Mouse (Mus musculus) urinary bladder, postnatal 10 days (tissue): ENCODE results near the gene Ctnnb1.
"Not testable (repeated sequence)": the region's sequence is repeated elsewhere in the genome, so short reads cannot be mapped to it uniquely, and the experiment has no call there.

Source experiments
- DNase-seq: peaks from one replicate; pipeline ENCODE4 v3.0.0; 2022; ENCODE audit warnings: low spot score

Gene Ctnnb1

GRCm38 (mm10) chr9:120929081-120929480 lies at the start of gene Ctnnb1:
TSS of gene Ctnnb1 (plus strand) at chr9:120929216.
- DNase-seq: no peak

- no peak for DNase-seq
Observed at GRCm38 (mm10) chr9:120880286-120880685, 48.7 kb upstream of the Ctnnb1 start.

- DNase-seq: no peak
Observed at GRCm38 (mm10) chr9:120881121-120881520, 47.9 kb upstream of the Ctnnb1 start.

GRCm38 (mm10) chr9:120881839-120882238 lies 47.2 kb upstream of the Ctnnb1 start:
- no peak for DNase-seq

- DNase-seq: no peak
Observed at GRCm38 (mm10) chr9:120884726-120885125, 44.3 kb upstream of the Ctnnb1 start.

- no peak for DNase-seq
Observed at GRCm38 (mm10) chr9:120887631-120888030, 41.4 kb upstream of the Ctnnb1 start.

GRCm38 (mm10) chr9:120893435-120893834 lies 35.6 kb upstream of the Ctnnb1 start:
- no peak for DNase-seq

- DNase-seq: no peak
Observed at GRCm38 (mm10) chr9:120893971-120894370, 35.0 kb upstream of the Ctnnb1 start.

- no peak for DNase-seq
Observed at GRCm38 (mm10) chr9:120894376-120894775, 34.6 kb upstream of the Ctnnb1 start.

- DNase-seq: no peak
Observed at GRCm38 (mm10) chr9:120896502-120896901, 32.5 kb upstream of the Ctnnb1 start.

- DNase-seq: no peak
Observed at GRCm38 (mm10) chr9:120897269-120897668, 31.7 kb upstream of the Ctnnb1 start.

GRCm38 (mm10) chr9:120899833-120900232 lies 29.2 kb upstream of the Ctnnb1 start:
- no peak for DNase-seq

- DNase-seq: no peak
Observed at GRCm38 (mm10) chr9:120900338-120901274, 28.4 kb upstream of the Ctnnb1 start.

GRCm38 (mm10) chr9:120902562-120902961 lies 26.5 kb upstream of the Ctnnb1 start:
- no peak for DNase-seq

GRCm38 (mm10) chr9:120908461-120908860 lies 20.6 kb upstream of the Ctnnb1 start:
- no peak for DNase-seq

- DNase-seq: no peak
Observed at GRCm38 (mm10) chr9:120913152-120913551, 15.9 kb upstream of the Ctnnb1 start.

- DNase-seq: no peak
Observed at GRCm38 (mm10) chr9:120914429-120914828, 14.6 kb upstream of the Ctnnb1 start.

GRCm38 (mm10) chr9:120914877-120915459 lies 14.0 kb upstream of the Ctnnb1 start:
- no peak for DNase-seq

- not testable (repeated sequence) for DNase-seq
Observed at GRCm38 (mm10) chr9:120917619-120918018, 11.4 kb upstream of the Ctnnb1 start.

- DNase-seq: no peak
Observed at GRCm38 (mm10) chr9:120918211-120918610, 10.8 kb upstream of the Ctnnb1 start.

GRCm38 (mm10) chr9:120918642-120919041 lies 10.4 kb upstream of the Ctnnb1 start:
- no peak for DNase-seq

GRCm38 (mm10) chr9:120919130-120919529 lies 9.9 kb upstream of the Ctnnb1 start:
- no peak for DNase-seq

GRCm38 (mm10) chr9:120926126-120926525 lies 2.9 kb upstream of the Ctnnb1 start:
- no peak for DNase-seq
